Mouse (Mus musculus) induced T-regulatory cell, adult 2 months (primary cell): Measurements from ENCODE around the gene Disp2.

Experiments
- DNase-seq: peaks from one replicate; pipeline ENCODE4 v3.0.0-alpha.2; 2012; ENCODE audit warnings: low read depth

The Disp2 gene

GRCm38 (mm10) chr2:118779504-118780480 lies at the start of gene Disp2:
TSS of gene Disp2 (plus strand) at chr2:118779719.
- DNase-seq, result peak; percentile 76

GRCm38 (mm10) chr2:118729816-118730621 lies 49.5 kb upstream of the Disp2 start:
- DNase-seq, result no peak

- DNase-seq, result peak; percentile 56
Observed at GRCm38 (mm10) chr2:118730622-118730915, 49.0 kb upstream of the Disp2 start.

GRCm38 (mm10) chr2:118731981-118732380 lies 47.5 kb upstream of the Disp2 start:
- no peak for DNase-seq

- no peak for DNase-seq
Observed at GRCm38 (mm10) chr2:118733341-118733740, 46.2 kb upstream of the Disp2 start.

GRCm38 (mm10) chr2:118740341-118740740 lies 39.2 kb upstream of the Disp2 start:
- DNase-seq, result no peak

- DNase-seq, result no peak
Observed at GRCm38 (mm10) chr2:118741183-118741582, 38.3 kb upstream of the Disp2 start.

- DNase-seq, result peak; percentile 80
Observed at GRCm38 (mm10) chr2:118743261-118743943, 36.1 kb upstream of the Disp2 start.

- peak; percentile 25 for DNase-seq
Observed at GRCm38 (mm10) chr2:118744621-118745020, 34.9 kb upstream of the Disp2 start.

GRCm38 (mm10) chr2:118745232-118745884 lies 34.2 kb upstream of the Disp2 start, which contains the start of gene Inafm2:
TSS of gene Inafm2 (plus strand) at chr2:118745758.
- DNase-seq, result peak; percentile 90

GRCm38 (mm10) chr2:118745915-118746901 lies 33.3 kb upstream of the Disp2 start:
- DNase-seq, result peak; percentile 57

- peak; percentile 58 for DNase-seq
Observed at GRCm38 (mm10) chr2:118747301-118747960, 32.1 kb upstream of the Disp2 start.

- no peak for DNase-seq
Observed at GRCm38 (mm10) chr2:118749341-118749884, 30.1 kb upstream of the Disp2 start.

GRCm38 (mm10) chr2:118750476-118750875 lies 29.0 kb upstream of the Disp2 start:
- DNase-seq, result no peak

- no peak for DNase-seq
Observed at GRCm38 (mm10) chr2:118751896-118752791, 27.4 kb upstream of the Disp2 start.

- no peak for DNase-seq
Observed at GRCm38 (mm10) chr2:118752792-118753108, 26.8 kb upstream of the Disp2 start.

- no peak for DNase-seq
Observed at GRCm38 (mm10) chr2:118754143-118754542, 25.4 kb upstream of the Disp2 start.

GRCm38 (mm10) chr2:118755407-118755806 lies 24.1 kb upstream of the Disp2 start:
- DNase-seq, result no peak

GRCm38 (mm10) chr2:118756103-118756502 lies 23.4 kb upstream of the Disp2 start:
- no peak for DNase-seq
